Mouse (Mus musculus) right cerebral cortex, postnatal 4 days (tissue): Measurements from ENCODE around the gene Flywch1.
"Not testable (repeated sequence)": the region's sequence is repeated elsewhere in the genome, so short reads cannot be mapped to it uniquely, and the experiment has no call there.

Experiments used
- DNase-seq: peaks from one replicate; pipeline ENCODE4 v3.0.0-alpha.2; 2022

Flywch1 gene

DNA sequence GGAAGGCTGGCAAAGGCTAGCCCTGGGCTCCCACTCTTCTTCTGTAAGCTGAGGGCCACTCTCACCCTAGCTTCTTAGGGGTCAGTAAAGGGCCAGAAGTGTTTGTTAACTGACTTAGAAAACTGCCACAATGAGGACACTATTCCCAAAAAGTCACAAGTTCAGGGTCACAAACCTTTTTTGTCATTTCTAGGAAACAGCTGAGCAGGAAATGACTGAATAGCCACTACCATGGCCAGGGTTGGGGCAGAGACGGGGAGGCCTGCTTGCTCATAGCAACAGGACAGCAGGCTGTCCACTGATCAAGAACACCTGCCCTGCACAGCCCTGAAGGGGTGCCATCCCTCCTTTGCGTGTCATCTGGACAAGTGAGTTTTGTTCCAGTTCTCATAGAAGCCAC lies 5.7 kb upstream of the Flywch1 start:
- no peak for DNase-seq

DNA sequence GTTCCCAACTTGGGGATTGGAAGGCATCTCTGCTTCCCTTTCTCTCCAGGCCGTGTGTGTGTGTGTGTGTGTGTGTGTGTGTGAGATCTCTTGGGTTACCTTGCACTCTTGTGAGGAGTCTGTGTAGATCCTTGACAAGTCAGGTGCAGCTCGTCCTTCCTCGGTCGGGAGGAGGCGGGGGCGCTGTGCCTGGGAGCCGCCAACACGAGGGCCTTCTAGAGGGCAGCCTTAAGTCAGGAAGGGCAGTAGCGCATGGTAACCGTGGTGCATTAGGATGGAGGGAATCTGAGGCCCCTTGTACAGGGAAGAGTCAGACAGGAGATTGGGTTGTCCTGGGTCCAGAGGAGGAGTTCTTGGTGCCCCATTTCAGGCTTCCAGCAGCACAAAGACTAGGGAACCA lies 4.8 kb upstream of the Flywch1 start:
- no peak for DNase-seq

DNA sequence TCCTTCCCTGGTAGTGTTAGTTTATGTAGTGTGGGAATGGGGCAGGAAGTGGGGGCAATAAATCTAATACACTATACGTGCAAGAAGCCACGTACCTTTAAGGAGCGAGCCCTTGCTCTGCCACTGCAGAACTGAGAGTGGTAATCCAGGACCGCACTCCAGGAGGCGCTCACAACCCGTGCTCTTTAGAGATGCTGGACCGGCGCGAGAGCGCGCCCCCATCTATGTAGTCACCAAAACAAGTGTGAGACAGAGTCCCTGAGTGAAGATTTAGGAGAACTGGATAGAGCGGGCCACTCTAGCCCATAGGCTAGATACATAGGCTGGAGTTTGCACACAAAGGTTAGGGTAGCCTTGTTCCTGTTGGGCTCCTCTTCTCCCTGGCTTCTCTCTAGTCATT lies 2.7 kb upstream of the Flywch1 start:
- DNase-seq, result peak; percentile 73

DNA sequence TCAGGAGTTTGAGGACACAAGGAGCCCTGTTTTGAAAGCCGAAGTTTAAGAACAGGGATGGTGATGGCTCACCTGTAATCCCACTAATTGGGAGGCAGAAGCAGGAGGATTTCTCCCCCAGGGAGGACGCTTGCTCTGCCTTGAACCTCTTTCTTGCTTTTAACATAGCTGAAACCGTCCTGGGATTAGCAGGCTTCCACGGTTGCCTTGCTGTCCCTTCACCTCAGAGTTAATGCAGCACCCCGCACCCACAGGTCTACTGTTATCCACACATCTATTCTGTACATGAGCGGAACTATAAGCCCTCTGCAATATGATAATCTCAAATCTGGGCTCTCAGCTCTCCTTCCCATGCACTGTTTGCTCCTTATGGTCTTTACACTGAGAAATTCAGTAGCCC lies 2.3 kb upstream of the Flywch1 start:
- DNase-seq, result no peak

DNA sequence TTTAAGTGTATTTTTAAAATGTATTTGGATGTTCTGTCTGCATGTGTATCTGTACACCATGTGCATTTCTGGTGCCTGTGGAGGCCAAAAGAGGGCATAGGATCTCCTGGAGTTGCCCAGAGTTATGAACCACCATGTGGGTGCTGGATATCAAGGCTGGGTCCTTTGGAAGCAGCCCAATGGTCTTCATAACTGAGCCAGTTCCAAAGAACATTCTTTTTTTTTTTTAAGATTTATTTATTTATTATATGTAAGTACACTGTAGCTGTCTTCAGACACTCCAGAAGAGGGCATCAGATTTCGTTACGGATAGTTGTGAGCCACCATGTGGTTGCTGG lies 786 bp upstream of the Flywch1 start:
- not testable (repeated sequence) for DNase-seq

DNA sequence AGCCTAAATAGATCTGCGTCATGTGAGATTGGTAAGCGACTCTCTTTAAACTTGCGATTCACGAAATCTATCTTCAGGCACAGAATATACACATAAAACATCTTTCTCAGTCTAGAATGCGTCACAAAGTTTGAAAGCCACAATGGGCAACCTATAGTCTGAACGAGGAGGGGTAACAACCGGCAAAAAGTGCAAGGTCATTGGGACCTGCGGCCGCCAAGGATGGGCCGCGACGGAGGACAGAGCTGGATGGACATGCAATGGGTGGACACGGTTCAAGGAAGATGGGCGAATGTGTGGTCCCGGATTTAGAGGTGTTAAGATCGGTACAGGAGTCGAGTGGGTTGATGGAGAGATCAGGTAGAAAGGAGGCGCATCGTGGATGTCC lies 512 bp downstream of the Flywch1 start:
- no peak for DNase-seq

DNA sequence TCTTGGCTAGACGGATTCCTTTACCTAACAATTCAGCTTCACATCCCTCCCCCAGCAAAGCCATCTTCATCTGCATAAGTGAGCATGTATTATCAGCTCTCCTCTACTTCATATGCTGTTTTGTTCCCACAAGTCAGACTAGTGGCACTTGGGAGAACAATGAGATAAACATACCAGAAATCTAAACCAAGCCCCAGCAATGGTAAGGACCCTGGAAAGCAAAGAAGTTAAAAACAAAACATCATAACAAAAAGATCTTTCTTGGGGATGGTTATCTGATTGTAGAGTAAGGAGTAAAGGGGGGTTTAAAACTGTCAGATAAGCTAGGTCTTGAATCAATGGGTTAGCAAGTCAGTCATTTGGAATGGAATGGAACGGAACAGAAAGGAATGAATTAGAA lies 909 bp downstream of the Flywch1 start:
- no peak for DNase-seq

DNA sequence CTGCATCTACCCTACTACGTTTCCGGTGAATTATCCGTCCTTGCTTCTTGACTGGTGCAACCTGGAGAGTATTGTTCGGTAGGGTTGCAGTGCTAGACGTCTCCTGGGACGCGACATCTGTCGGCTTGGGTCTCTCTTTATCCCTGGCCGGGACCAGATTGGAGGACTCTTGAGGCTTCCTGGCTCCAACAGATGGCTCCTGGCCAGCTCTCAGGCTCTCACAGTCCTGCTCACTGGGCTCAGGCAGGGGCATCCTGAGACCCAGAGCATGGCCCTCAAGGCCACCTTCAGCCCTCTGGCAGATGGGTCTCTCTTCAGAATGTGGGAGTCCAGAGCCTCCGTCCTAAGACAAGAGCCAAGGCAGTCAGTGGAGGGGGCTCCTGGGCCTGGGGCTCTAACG lies 8.4 kb downstream of the Flywch1 start:
- no peak for DNase-seq

DNA sequence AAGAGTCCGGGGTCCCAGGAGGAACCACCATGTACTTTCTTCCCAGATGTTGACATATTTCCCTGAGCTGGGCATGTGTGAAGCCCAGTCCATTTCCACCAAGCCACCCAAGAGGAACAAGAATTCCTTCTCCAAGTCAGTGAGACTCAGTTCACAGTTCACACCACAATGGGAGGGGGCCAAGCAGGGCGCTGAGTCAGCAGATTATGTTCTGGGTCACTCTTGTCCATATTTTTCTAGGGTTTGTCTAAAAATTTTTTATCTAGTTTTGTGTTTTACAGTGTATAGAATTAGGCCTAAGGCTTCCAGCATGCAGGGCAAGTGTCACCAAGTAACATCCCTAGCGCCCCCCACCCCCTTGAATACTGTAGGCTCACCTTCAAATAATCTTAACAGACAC lies 10.2 kb downstream of the Flywch1 start:
- DNase-seq, result no peak

DNA sequence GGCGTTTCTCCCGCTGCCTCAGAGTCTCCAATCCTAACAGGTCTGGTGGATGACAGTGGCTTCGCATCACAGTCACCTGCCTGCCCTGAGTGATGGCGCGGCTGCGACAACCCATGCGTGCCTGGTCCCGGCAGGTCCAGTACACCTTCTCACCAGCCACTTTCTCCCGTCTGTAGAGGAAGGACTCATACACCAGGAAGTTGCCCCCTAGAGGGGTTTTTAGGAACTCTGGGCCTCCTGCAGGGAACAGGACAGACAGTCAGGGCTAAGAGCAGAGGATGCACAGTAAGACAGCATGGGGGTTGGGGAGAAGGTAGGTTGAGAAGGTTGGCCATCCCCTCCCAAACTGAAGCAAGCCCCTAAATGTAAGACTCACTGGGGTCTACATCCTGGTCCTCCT lies 11.2 kb downstream of the Flywch1 start:
- no peak for DNase-seq

DNA sequence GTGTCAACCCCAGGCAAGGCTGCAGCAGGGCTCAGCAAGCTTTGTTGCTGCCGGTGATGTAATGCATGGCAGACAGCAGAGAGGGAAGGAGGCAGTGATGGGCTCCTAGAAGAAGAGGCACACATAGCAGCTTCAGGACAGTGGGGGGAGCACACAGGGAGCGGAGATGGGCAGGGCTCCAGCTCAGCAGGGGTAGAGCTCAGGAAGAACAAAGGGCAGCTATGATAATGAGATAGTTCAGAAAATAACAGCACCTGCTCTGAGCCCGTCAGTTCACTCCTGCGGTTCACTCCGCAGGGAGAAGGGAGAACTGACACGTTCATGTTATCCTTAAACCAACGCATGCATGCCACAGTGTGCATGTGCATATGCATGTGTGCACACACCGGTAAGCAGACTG lies 12.6 kb downstream of the Flywch1 start:
- no peak for DNase-seq

DNA sequence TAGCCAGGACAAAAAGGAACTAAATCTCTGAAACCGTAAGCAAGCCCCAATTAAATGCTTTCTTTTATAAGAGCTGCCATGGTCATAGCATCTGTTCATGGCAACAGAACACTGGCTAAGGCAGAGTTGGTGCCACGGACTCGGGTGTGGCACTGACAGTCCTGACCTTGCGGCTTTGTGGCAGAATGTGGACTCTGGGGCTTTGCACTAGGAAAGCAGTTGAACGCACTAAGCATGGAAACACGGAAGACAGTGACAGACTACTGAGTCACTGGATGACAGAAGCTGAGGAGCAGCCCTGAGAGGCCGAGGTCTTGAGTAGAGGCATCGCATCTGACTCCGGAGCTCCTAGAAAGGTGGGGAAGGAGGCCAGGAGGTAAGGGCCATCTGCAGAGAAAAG lies 13.8 kb downstream of the Flywch1 start:
- no peak for DNase-seq

DNA sequence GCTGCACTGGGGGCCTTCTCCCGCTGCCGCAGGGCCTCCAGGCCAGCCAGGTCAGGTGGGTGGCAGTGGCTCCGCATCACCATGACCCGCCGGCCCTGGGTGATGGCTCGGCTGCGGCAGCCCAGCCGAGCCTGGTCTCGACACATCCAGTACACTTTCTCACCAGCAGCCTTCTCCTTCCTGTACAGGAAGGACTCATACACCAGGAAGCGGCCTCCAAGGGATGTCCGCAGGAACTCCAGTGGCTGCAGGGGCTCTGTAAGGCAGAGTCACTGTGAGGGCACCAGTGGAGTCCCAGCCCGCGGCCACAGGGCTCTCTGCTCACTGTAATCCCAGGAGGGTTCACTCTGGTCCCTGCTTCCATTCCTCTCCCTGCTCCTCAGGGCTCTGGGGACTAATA lies 15.7 kb downstream of the Flywch1 start:
- no peak for DNase-seq

DNA sequence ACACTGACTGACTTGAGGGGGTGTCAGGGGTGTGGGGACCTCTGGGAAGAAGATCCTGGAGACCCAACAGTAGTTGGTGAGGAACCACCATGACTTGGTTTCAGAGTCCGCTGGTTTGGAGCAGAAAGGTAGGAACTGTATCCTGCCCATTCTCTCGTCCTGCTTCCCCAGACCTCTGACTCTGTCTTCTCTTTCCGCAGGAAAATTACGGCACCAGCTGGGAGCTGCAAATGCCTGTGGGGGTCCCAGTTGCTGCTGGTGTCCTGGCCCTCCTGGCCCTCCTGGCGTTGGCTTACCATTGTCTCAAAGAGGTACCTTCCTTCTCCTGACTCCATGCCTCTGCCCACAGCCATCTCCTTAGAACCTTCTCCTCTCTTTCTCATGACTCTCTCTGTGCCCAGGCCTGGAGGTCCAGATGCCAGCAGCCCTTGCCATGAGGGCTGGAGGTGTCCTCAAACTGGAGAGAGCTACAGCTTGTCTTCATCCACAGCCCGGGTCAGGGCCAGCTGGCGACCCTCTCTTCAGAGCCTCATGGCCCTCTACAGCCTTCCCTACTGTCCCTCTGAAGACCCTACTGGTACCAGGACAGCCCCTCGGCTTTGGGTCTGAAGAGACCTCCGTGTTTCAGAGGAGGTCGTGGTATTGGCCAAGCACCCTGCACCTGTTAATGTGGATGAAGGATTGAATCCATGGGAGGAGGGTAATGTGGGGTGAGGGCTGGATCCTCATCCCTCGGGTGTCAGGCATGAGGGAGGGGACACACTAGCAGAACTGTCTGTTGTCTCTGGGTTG lies 21.8 kb downstream of the Flywch1 start:
- DNase-seq, result no peak

DNA sequence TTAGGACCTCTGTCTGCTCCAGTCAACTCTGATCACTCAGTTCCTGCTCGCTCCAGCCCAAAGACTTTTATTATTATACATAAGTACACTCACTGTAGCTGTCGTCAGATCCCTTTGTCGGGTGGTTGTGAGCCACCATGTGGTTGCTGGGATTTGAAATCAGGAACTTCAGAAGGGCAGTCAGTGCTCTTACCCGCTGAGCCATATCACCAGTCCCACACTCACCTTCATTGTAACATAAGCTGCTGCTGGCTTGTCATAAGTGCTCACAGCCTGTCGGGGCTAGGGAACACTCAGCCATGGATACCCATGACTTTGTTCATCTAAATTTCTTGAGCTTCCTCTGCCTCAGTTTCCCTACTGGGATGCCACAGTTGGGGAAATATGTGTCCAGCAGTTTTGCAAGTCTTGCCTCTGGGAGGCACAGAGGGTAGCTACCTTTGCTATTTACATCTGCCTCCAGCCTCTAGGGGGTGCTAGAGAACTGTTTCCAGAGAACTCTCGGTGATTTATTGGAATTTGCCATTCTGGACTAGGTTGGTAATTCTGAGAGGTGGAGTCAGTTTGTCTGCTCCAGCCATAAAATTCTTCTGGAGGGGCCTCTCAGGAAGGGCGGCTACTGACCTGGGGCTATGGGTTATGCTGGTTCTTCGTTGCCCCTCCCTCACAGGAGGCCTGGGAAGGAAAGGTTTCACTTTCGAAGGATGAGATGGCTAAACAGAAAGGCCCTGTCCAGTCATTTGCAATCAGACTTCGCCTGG lies 22.6 kb downstream of the Flywch1 start:
- DNase-seq, result no peak

DNA sequence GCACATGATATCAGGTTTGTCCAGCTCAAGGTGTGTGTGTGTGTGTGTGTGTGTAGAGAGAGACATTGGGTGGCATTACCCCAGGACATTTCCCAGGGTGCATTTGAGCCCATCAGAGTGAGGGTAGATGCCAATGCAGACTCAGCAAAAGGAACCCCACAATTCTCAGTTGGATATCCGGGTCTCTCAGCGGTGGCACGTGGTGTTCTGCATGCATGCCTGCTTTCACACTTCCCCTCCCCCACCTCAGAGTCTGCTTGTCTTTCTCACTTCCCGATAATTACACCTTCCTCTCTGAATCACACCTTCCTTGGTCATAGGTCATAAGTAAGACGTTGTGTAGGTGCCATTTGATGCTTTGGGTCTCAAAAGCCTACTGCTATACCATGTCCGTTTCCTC lies 23.4 kb downstream of the Flywch1 start:
- no peak for DNase-seq

DNA sequence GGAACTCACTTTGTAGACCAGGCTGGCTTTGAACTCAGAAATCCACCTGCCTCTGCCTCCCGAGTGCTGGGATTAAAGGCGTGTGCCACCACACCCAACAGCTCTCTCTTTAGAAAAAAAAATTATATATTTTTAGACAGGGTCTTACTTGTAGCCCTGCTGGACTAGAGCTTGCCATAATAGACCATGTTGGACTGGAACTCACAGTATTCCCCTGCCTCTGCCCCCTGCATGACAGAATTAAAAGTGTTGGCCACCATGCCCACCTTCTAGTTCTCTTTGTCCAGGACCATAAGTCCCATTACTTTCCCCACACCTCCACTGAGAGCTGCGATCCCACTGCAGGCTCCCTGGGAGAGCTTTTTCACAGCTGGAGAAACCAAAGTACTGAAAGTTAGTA lies 23.9 kb downstream of the Flywch1 start:
- DNase-seq, result no peak

DNA sequence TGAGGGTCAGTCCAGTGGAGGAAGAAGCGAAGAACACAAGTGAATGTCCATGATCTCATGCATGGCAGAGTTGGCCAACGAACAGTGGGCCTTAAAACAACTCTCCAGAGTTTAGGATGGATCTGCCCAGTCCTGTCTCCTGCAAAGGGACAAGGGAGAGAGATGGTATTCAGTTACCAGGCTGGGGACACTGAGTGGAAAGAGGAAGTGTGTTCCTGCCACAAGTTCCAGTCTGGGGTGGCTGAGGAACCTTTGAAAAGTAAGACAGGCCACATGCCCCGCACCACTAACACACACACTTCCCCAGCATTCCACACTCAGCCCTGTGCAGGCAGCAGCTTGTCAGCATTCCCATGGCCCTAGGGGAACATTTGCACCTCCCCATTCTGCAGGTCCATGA lies 24.6 kb downstream of the Flywch1 start:
- DNase-seq, result no peak

DNA sequence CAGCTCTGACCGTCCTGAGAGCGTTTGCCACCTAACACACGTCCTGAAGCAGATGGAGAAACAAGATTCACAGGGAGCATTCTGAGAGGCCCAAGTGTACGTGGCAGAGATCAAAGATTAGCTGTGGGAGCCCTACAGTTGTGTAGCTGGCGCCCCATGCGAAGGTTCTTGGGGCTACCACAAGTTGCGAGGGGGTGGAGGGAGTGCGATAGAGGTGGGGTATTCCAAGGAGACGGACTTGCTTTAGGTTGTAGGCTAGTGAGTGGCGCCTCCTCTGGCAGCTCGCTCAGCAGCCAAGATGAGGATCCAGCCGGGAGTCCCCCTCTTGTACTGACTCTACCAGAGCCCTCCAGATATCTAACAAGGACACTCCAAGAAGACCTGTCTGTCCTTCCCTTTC lies 25.1 kb downstream of the Flywch1 start:
- DNase-seq, result no peak

DNA sequence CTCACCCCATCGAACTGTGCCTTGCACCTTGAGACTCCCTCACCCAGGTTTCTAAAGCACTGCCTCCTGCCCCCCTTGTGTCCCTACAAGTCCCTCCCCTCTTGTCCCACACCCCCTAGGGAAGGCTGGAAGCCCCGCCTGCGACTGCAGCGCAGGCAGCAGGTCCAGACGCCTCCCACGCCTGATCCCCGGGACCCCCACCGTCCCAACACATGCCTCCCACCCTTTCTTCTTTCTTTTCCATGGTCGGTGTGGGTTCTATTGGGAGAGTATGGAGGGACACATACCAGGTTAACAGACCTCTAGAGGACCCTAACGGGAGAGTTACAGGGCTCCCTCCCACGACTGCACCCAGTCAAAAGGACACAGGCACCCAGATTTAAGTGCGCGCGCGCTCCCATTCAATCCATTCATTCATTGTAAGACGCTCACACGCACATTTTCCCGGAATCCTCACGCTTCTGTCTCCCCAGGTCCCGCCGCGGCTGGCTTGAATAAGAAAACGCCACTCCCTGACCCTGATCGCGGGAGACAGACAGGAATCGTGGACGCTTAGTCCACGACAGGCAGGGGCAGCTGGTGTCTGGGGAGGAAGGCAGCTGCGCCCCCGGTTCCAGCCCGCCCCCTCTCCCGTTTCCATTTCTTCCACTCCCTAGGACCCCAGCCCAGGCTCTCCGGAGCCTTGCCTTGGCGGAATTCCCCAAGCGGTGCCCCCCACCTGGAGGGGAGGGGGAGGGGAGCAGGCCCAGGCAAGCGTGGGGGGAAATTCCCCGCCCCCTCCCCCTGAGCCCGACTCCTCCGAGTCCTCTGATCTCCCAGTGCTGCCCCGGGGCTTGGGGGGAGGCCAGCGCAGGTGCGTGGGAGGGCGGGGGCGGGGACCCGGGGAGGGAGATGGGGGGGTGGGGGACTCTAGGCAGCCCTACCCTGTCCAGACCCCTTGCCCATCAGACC lies 25.8 kb downstream of the Flywch1 start, which contains the start of gene Kremen2:
TSS of gene Kremen2 (minus strand) at position 533 of the 951 bp plus-strand sequence.
- no peak for DNase-seq

DNA sequence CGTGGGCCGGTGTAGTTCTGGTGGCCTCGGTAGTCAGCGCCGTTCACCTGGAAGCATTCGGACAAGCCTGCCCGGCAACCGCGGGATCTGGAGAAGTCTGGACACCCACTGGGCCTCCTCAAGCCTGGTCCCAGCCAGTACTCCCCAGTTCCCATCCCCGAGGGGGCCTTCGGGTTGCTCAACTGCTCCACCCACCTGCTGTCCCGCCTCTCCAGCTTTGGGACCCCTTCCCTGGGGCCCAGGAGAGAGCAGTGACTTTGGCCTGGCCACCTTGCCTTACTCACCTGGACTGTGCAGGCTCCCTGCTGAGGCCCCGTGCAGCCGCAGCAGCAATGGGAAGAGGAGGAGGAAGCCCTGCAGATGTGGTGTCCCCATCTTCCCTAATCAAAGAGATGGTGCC lies 26.8 kb downstream of the Flywch1 start:
- DNase-seq, result no peak

DNA sequence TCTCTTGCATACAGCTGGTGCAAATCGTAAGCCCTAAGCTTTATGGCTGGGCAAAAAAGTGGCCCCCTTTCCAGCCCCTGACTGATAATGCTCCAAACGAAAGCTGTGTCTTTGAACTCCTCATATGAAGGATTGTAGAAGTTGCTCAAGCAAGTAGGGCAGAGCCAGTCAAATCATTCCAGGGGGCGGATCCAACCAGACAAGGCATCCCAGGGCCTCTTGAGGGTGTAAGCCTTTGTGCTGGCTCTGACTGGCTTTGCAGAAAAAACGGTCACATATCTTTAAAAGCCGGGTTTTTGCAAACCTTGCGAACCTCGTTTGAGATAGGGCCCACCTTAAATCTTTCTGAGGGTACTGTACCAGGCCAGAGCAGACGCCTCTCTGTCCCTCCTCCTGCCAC lies 27.3 kb downstream of the Flywch1 start:
- DNase-seq, result no peak

DNA sequence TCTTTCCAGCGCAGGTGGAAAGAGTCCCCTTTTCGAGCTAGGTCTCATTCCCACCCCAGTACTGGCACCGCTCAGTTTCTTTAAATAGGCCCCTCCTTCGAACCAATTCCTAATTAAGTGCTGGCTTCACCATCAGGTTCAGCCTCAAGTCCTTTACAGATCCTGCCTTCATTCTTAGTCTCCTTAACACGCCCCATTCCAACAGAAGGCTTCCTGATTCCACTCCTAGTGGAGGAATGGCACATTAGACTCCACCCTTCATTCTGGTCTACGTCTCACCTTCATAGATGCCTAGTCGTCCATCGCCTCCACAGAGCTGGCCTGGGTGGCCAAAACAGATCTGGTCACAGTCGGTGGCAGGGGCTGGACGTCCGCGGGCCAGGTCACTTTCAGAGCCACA lies 28.5 kb downstream of the Flywch1 start:
- DNase-seq, result no peak
